Mouse (Mus musculus): ENCODE results near the gene Agrp. TPM values are rescaled to one million over a fixed set of nuclear protein-coding genes. Genes with fewer than 3 reads are reported as not detected.

The Agrp gene
- total and polyA plus RNA-seq, 3 experiments = not detected

DNA sequence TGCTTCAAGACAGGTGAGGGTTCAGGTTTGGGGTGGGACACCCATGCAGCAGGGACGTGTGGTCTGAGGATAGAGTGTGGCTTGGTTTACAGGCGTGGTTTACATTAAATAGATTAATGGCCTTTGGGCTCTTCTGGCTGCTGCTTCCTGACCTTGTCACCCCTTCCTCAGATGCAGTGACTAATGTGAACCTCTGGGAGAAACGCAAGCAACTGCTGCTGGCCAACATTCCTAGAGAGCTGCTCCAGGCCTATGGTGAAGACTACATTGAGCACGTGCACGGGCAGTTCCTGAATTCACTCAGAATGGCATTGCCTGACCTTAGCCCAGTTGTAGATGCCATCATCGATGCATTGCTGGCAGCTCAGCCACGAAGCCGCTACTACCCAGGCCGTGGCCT is 114.3 kb downstream of the Agrp start:
- no peak for TF ChIP-seq CTCF (IDR thresholded peaks at IDR 0.05; ENCODE audit: low read depth, low read length)
- no peak for TF ChIP-seq TAL1 (conservative IDR thresholded peaks at IDR 0.05; ENCODE audit: low read depth, low read length)
- peaks cover 72% of the 10 kb centered on the region for H3K36me3 ChIP-seq (replicated peaks)
- H3K4me1 ChIP-seq (ENCODE audit: insufficient read depth, low read depth, low read length) = peaks cover 22% of the 10 kb centered on the region
- ATAC-seq (ENCODE audit: extremely low read depth, insufficient number of reproducible peaks, low FRiP score, poor library complexity, severe bottlenecking) = no peak
- H3K9me3 ChIP-seq (replicated peaks) = no peaks in the 10 kb centered on the region
- no peak for DNase-seq (ENCODE audit: low spot score)
- no peak overlapping the region for H3K4me3 ChIP-seq (ENCODE audit: low read depth, low read length)
- peaks cover 20% of the 10 kb centered on the region for H3K27me3 ChIP-seq (ENCODE audit: insufficient read depth, low read length)

DNA sequence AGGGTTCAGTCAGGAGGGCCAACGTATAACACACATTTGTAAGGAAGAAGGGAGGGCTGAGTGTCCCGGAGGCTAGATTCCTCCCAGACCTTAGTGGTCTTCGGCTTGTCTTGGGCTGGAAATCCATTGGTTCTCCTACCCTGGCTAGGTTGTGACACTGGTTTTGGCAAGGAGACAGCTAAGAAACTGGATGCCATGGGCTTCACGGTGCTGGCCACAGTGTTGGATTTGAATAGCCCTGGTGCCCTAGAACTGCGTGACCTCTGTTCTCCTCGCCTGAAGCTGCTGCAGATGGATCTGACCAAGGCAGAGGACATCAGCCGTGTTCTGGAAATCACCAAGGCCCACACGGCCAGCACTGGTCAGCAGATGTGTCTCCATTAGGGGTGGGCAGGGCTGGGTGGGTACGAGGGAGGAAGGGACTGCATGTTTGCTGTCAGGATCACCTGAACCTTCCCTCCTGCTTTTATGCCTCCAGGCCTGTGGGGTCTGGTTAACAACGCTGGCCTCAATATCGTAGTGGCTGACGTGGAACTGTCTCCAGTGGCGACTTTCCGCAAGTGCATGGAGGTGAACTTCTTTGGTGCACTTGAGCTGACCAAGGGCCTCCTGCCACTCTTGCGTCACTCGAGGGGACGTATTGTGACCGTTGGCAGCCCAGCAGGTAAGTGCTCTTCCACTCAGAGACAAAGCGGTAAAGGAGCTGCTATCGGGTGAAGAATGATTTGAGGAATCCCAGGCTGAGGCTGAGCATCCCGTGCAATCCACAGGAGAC is 115.0 kb downstream of the Agrp start:
- Histone ChIP-seq H3K36me3 (replicated peaks) (peaks cover 65% of the 10 kb centered on the region), H3K4me1 (ENCODE audit: insufficient read depth, low read depth, low read length) (peaks cover 23% of the 10 kb centered on the region), H3K4me3 (ENCODE audit: low read depth, low read length) (no peak overlapping the region), H3K27me3 (ENCODE audit: insufficient read depth, low read length) (peaks cover 27% of the 10 kb centered on the region), H3K9me3 (replicated peaks) (no peaks in the 10 kb centered on the region)
- DNase-seq (ENCODE audit: low spot score) (no peak), ATAC-seq (ENCODE audit: extremely low read depth, insufficient number of reproducible peaks, low FRiP score, poor library complexity, severe bottlenecking) (no peak)
- no peak; the same call in 1 of the 2 replicates for TF ChIP-seq POLR2AphosphoS5 (IDR thresholded peaks at IDR 0.05; ENCODE audit: insufficient replicate concordance, low read depth, low read length)
- TF ChIP-seq TAL1 (conservative IDR thresholded peaks at IDR 0.05; ENCODE audit: low read depth, low read length) = no peak
- TF ChIP-seq GATA1 (IDR thresholded peaks at IDR 0.05; ENCODE audit: borderline replicate concordance, low read length) = no peak
- no peak for TF ChIP-seq GATA2 (IDR thresholded peaks at IDR 0.05; ENCODE audit: borderline replicate concordance, low read depth, low read length)
- no peak for TF ChIP-seq CTCF (IDR thresholded peaks at IDR 0.05; ENCODE audit: low read depth, low read length)

DNA sequence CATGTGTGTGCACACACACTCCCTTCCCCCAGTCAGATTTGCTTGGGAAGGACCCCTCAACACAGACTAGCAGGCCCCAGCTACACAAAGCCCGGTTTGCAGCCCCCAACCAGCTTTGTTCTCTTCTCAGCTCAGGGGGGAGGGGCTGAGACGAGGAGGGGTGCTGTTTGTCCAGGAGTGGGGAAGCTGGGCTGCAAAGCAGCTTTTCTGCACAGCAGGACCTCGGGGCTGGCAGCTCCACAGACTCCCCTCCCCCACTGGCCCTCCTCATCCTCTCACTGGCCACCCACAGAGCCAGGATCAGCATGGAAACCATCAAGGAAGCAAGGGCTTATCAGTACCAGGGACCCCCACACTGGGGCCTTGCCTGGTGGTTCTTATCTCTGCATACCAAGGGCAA is 116.1 kb downstream of the Agrp start:
- DNase-seq (ENCODE audit: low spot score) = no peak
- Histone ChIP-seq H3K27me3 (ENCODE audit: insufficient read depth, low read length) (peaks cover 36% of the 10 kb centered on the region), H3K4me3 (ENCODE audit: low read depth, low read length) (no peak overlapping the region), H3K4me1 (ENCODE audit: insufficient read depth, low read depth, low read length) (peaks cover 26% of the 10 kb centered on the region), H3K9me3 (replicated peaks) (no peaks in the 10 kb centered on the region), H3K36me3 (replicated peaks) (peaks cover 54% of the 10 kb centered on the region)
- 0 out of 2 replicates have a peak, but pooled peaks have one; percentile 22 for ATAC-seq (ENCODE audit: extremely low read depth, insufficient number of reproducible peaks, low FRiP score, poor library complexity, severe bottlenecking)
- TF ChIP-seq CTCF (IDR thresholded peaks at IDR 0.05; ENCODE audit: low read depth, low read length) = no peak
- TF ChIP-seq GATA2 (IDR thresholded peaks at IDR 0.05; ENCODE audit: borderline replicate concordance, low read depth, low read length) = no peak
- TF ChIP-seq TAL1 (conservative IDR thresholded peaks at IDR 0.05; ENCODE audit: low read depth, low read length) = no peak
- TF ChIP-seq GATA1 (IDR thresholded peaks at IDR 0.05; ENCODE audit: borderline replicate concordance, low read length) = no peak
- no peak for TF ChIP-seq POLR2AphosphoS5 (IDR thresholded peaks at IDR 0.05; ENCODE audit: insufficient replicate concordance, low read depth, low read length)

DNA sequence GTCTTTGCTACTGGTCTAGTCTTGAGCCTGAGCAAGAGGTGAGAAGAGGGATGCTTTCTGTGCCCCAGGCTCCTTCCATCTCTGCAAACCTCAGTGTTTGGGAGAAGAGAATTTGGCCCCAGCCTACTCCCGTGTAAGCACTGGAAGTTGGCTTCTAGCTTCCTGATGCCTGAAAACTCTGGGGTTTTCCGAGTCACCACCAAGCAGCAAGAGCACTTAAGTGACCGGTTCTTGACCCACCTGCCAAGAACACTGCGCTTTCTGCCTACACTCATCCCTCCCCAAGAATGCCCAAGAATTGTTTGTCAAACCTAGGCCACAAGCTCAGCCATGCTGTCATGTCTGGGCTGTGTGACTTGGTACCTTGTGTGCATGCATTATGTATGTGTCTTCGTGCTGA is 116.7 kb downstream of the Agrp start:
- H3K27me3 ChIP-seq (ENCODE audit: insufficient read depth, low read length) = peaks cover 38% of the 10 kb centered on the region
- TF ChIP-seq GATA2 (IDR thresholded peaks at IDR 0.05; ENCODE audit: borderline replicate concordance, low read depth, low read length) (no peak), CTCF (IDR thresholded peaks at IDR 0.05; ENCODE audit: low read depth, low read length) (no peak), GATA1 (IDR thresholded peaks at IDR 0.05; ENCODE audit: borderline replicate concordance, low read length) (no peak), POLR2AphosphoS5 (IDR thresholded peaks at IDR 0.05; ENCODE audit: insufficient replicate concordance, low read depth, low read length) (no peak), TAL1 (conservative IDR thresholded peaks at IDR 0.05; ENCODE audit: low read depth, low read length) (no peak)
- H3K36me3 ChIP-seq (replicated peaks) = peaks cover 49% of the 10 kb centered on the region
- H3K4me3 ChIP-seq (ENCODE audit: low read depth, low read length) = no peak overlapping the region
- no peaks in the 10 kb centered on the region for H3K9me3 ChIP-seq (replicated peaks)
- ATAC-seq (ENCODE audit: extremely low read depth, insufficient number of reproducible peaks, low FRiP score, poor library complexity, severe bottlenecking) = no peak
- no peak for DNase-seq (ENCODE audit: low spot score)
- H3K4me1 ChIP-seq (ENCODE audit: insufficient read depth, low read depth, low read length) = peaks cover 30% of the 10 kb centered on the region

DNA sequence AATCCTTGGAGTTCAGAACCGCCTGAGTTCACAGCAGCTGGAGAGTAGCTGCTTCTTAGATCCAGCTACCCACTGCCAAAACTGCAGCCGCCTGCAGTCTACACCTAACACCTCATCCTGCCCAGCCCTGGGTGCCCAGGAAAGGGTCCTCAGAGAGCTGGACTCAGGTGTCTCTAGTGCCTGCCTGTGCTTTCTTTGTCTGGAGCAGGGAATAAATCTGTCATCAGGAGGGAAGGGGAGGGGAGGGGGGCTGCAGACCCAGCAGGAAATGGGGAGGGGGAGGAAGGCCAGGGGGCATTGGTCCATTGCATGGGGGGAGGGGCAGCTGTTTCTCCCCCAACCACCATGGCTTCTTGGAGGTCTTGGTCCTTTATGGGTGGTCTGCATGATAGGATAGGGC is 117.6 kb downstream of the Agrp start:
- no peak overlapping the region for H3K4me3 ChIP-seq (ENCODE audit: low read depth, low read length)
- H3K27me3 ChIP-seq (ENCODE audit: insufficient read depth, low read length) = peaks cover 46% of the 10 kb centered on the region

DNA sequence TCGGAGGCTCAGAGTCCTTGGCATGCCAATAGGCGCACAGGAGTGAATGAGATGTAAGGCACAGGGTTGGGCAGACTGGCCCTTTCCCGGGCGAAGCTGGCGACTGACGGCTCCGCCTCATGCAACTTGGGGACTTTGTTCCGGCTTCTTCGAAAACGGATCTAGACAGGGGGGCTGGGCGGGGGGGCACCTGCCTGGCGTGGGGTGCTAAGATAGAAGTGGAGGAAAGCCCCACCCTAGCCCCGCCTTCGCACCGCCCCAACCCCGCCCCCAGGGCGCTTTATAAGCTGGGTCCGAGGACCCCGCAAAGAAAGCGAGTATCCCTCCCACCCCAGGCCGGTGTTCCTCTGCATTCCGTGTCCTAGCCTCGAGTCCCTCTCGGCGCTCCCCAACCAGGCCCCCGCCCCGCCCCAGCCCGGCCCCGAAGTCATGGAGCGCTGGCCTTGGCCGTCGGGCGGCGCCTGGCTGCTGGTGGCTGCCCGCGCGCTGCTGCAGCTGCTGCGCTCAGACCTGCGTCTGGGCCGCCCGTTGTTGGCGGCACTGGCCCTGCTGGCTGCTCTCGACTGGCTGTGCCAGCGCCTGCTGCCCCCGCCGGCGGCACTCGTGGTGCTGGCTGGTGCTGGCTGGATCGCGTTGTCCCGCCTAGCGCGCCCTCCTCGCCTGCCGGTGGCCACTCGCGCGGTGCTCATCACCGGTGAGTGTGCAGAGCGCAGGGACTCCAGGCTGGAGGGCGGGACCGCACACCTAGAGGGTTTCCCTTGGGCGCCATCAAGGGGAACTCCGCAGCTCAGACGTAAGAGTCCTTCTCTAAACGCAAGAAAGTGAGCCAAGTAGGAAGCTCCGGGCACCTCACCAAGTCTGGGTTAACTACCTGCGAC is 118.5 kb downstream of the Agrp start, which contains the start of gene Hsd11b2:
Gene Hsd11b2 (plus strand): TSS at position 320 of the 878 bp plus-strand sequence.
- peaks cover 49% of the 10 kb centered on the region for H3K27me3 ChIP-seq (ENCODE audit: insufficient read depth, low read length)
- H3K4me3 ChIP-seq (ENCODE audit: low read depth, low read length) = peak within 1 kb of the TSS; percentile 69
- TF ChIP-seq GATA2 (IDR thresholded peaks at IDR 0.05; ENCODE audit: borderline replicate concordance, low read depth, low read length) = no peak
- no peak for TF ChIP-seq CTCF (IDR thresholded peaks at IDR 0.05; ENCODE audit: low read depth, low read length)
- TF ChIP-seq POLR2AphosphoS5 (IDR thresholded peaks at IDR 0.05; ENCODE audit: insufficient replicate concordance, low read depth, low read length) = no peak
- TF ChIP-seq GATA1 (IDR thresholded peaks at IDR 0.05; ENCODE audit: borderline replicate concordance, low read length) = no peak
- no peak for TF ChIP-seq TAL1 (conservative IDR thresholded peaks at IDR 0.05; ENCODE audit: low read depth, low read length)
- DNase-seq (ENCODE audit: low spot score) = peak; percentile 12
- peaks cover 30% of the 10 kb centered on the region for H3K36me3 ChIP-seq (replicated peaks)
- H3K9me3 ChIP-seq (replicated peaks) = no peaks in the 10 kb centered on the region
- peaks cover 30% of the 10 kb centered on the region for H3K4me1 ChIP-seq (ENCODE audit: insufficient read depth, low read depth, low read length)
- no peak for ATAC-seq (ENCODE audit: extremely low read depth, insufficient number of reproducible peaks, low FRiP score, poor library complexity, severe bottlenecking)

More for the DNA sequence above, 117.6 kb downstream of the Agrp start:
- H3K36me3 ChIP-seq (replicated peaks) = peaks cover 40% of the 10 kb centered on the region
- ATAC-seq (ENCODE audit: extremely low read depth, insufficient number of reproducible peaks, low FRiP score, poor library complexity, severe bottlenecking) (no peak), DNase-seq (ENCODE audit: low spot score) (no peak)
- H3K4me1 ChIP-seq (ENCODE audit: insufficient read depth, low read depth, low read length) = peaks cover 30% of the 10 kb centered on the region
- no peaks in the 10 kb centered on the region for H3K9me3 ChIP-seq (replicated peaks)
- TF ChIP-seq CTCF (IDR thresholded peaks at IDR 0.05; ENCODE audit: low read depth, low read length) (no peak), TAL1 (conservative IDR thresholded peaks at IDR 0.05; ENCODE audit: low read depth, low read length) (no peak), GATA1 (IDR thresholded peaks at IDR 0.05; ENCODE audit: borderline replicate concordance, low read length) (no peak), POLR2AphosphoS5 (IDR thresholded peaks at IDR 0.05; ENCODE audit: insufficient replicate concordance, low read depth, low read length) (no peak), GATA2 (IDR thresholded peaks at IDR 0.05; ENCODE audit: borderline replicate concordance, low read depth, low read length) (no peak)
